10 mouse cellular contexts compared by ENCODE assay signal in genomic region chr9:103422847-103423246, GRCm38 (mm10). TPM values are rescaled to one million over a fixed set of nuclear protein-coding genes. Genes with fewer than 3 reads are reported as not detected.
DNase-seq lines count a peak whose midpoint lies in the region; ATAC-seq lines count a peak whose summit lies in the region.
"Had no signal": no experiment of that assay in that cellular context is flagged by ENCODE, and none has a peak within 500 bp of the region (broad histone marks: within the 10 kb centered on the region; RNA-seq: fewer than 3 reads in every experiment).

No protein-coding gene starts in this region.

- ATAC-seq in embryonic facial prominence, embryonic 13.5 days (ENCODE audit: insufficient number of reproducible peaks, insufficient read depth, low FRiP score, low TSS enrichment, low read depth): no peak
- peak; percentile 75 for ATAC-seq in midbrain, embryonic 15.5 days (replicated peaks)
- no peak for ATAC-seq in liver, embryonic 12.5 days

- 51% methylated on average over 18 of the region's 18 CpGs for WGBS in embryonic facial prominence, embryonic 13.5 days
- WGBS in embryonic facial prominence, embryonic 10.5 days: 57% methylated on average over 18 of the region's 18 CpGs
- WGBS in forebrain, embryonic 10.5 days: 48% methylated on average over 18 of the region's 18 CpGs
- 41% methylated on average over 18 of the region's 18 CpGs for WGBS in midbrain, embryonic 15.5 days
- 60% methylated on average over 18 of the region's 18 CpGs for WGBS in liver, embryonic 12.5 days (ENCODE audit: insufficient replicate concordance)

- no peaks in the 10 kb centered on the region for H3K36me3 ChIP-seq in embryonic facial prominence, embryonic 13.5 days
- H3K36me3 ChIP-seq in embryonic facial prominence, embryonic 10.5 days (replicated peaks): no peaks in the 10 kb centered on the region
- no peaks in the 10 kb centered on the region for H3K36me3 ChIP-seq in forebrain, embryonic 10.5 days (replicated peaks)
- H3K36me3 ChIP-seq in midbrain, embryonic 15.5 days (replicated peaks): no peaks in the 10 kb centered on the region
- no peaks in the 10 kb centered on the region for H3K36me3 ChIP-seq in liver, embryonic 12.5 days

- no peaks in the 10 kb centered on the region for H3K9me3 ChIP-seq in embryonic facial prominence, embryonic 13.5 days
- H3K9me3 ChIP-seq in embryonic facial prominence, embryonic 10.5 days: no peaks in the 10 kb centered on the region
- no peaks in the 10 kb centered on the region for H3K9me3 ChIP-seq in forebrain, embryonic 10.5 days
- no peaks in the 10 kb centered on the region for H3K9me3 ChIP-seq in midbrain, embryonic 15.5 days
- no peaks in the 10 kb centered on the region for H3K9me3 ChIP-seq in liver, embryonic 12.5 days (replicated peaks)

- DNase-seq in embryonic facial prominence, embryonic 10.5 days (ENCODE audit: low spot score): no peak
- DNase-seq in A20 (ENCODE audit: low read depth, low spot score): peak; percentile 35
- DNase-seq in forebrain, embryonic 10.5 days (ENCODE audit: extremely low spot score, low spot score): no peak
- DNase-seq in c-Kit-positive CD71-positive TER-119-positive erythroid progenitor cells, embryonic 14.5 days (ENCODE audit: low spot score): no peak
- no peak for DNase-seq in heart, adult 9 months (ENCODE audit: low spot score in 2 of 2)
- DNase-seq: lung, postnatal 36 days had no signal

- H3K27me3 ChIP-seq in embryonic facial prominence, embryonic 13.5 days: no peaks in the 10 kb centered on the region
- H3K27me3 ChIP-seq in embryonic facial prominence, embryonic 10.5 days (replicated peaks; ENCODE audit: low read depth, poor library complexity, severe bottlenecking): no peaks in the 10 kb centered on the region
- H3K27me3 ChIP-seq in forebrain, embryonic 10.5 days (ENCODE audit: poor library complexity, severe bottlenecking): 0 out of 2 replicates have a peak, but pooled peaks cover 8% of the 10 kb centered on the region
- no peaks in the 10 kb centered on the region for H3K27me3 ChIP-seq in midbrain, embryonic 15.5 days (replicated peaks)
- H3K27me3 ChIP-seq in liver, embryonic 12.5 days (replicated peaks): no peaks in the 10 kb centered on the region

- no peak overlapping the region for H3K4me3 ChIP-seq in embryonic facial prominence, embryonic 13.5 days
- no peak overlapping the region for H3K4me3 ChIP-seq in embryonic facial prominence, embryonic 10.5 days
- no peak overlapping the region for H3K4me3 ChIP-seq in forebrain, embryonic 10.5 days
- no peak overlapping the region for H3K4me3 ChIP-seq in midbrain, embryonic 15.5 days
- no peak overlapping the region for H3K4me3 ChIP-seq in liver, embryonic 12.5 days

- H3K9ac ChIP-seq in embryonic facial prominence, embryonic 13.5 days: no peak overlapping the region
- no peak overlapping the region for H3K9ac ChIP-seq in midbrain, embryonic 15.5 days
- no peak overlapping the region for H3K9ac ChIP-seq in liver, embryonic 12.5 days

- H3K4me1 ChIP-seq in embryonic facial prominence, embryonic 13.5 days: peaks cover 21% of the 10 kb centered on the region
- H3K4me1 ChIP-seq in embryonic facial prominence, embryonic 10.5 days: peaks cover 26% of the 10 kb centered on the region
- peaks cover 30% of the 10 kb centered on the region for H3K4me1 ChIP-seq in forebrain, embryonic 10.5 days
- peaks cover 11% of the 10 kb centered on the region for H3K4me1 ChIP-seq in midbrain, embryonic 15.5 days
- 0 out of 2 replicates have a peak, but pooled peaks cover 9% of the 10 kb centered on the region for H3K4me1 ChIP-seq in liver, embryonic 12.5 days

- 0 out of 2 replicates have a peak overlapping the region, but pooled peaks have one; percentile 22 for H3K27ac ChIP-seq in embryonic facial prominence, embryonic 13.5 days
- H3K27ac ChIP-seq in embryonic facial prominence, embryonic 10.5 days (replicated peaks): no peak overlapping the region; the same call in 1 of the 2 replicates
- peak overlapping the region; percentile 9; the same call in 1 of the 2 replicates for H3K27ac ChIP-seq in forebrain, embryonic 10.5 days
- H3K27ac ChIP-seq in midbrain, embryonic 15.5 days: peak overlapping the region; percentile 67
- no peak overlapping the region for H3K27ac ChIP-seq in liver, embryonic 12.5 days

- no peak overlapping the region for H3K4me2 ChIP-seq in embryonic facial prominence, embryonic 13.5 days
- H3K4me2 ChIP-seq in midbrain, embryonic 15.5 days: peak overlapping the region; percentile 15; the same call in 1 of the 2 replicates
- H3K4me2 ChIP-seq in liver, embryonic 12.5 days: no peak overlapping the region

RNA-seq across cellular contexts. Expression of gene Cdv3, which starts 57.2 kb away (rescaled TPM):
- 117 and 125 TPM in 2 replicates for polyA plus RNA-seq in embryonic facial prominence, embryonic 13.5 days (2015; fragmentation: Nextera tagmentation; extraction: Ambion mirVana)
- polyA plus RNA-seq in embryonic facial prominence, embryonic 10.5 days (2016; fragmentation: Nextera tagmentation; extraction: Ambion mirVana): 184 and 185 TPM in 2 replicates
- polyA plus RNA-seq in forebrain, embryonic 10.5 days (2016; fragmentation: Nextera tagmentation; extraction: Ambion mirVana): 188 and 213 TPM in 2 replicates
- 79.1 and 83.7 TPM in 2 replicates for polyA plus RNA-seq in midbrain, embryonic 15.5 days (2015; fragmentation: Nextera tagmentation; extraction: Ambion mirVana)
- polyA plus RNA-seq in liver, embryonic 12.5 days (2016; fragmentation: Nextera tagmentation; extraction: Ambion mirVana): 71.7 and 76.4 TPM in 2 replicates

RNA-seq across cellular contexts. Expression of gene Bfsp2, which starts 57.4 kb away (rescaled TPM):
- polyA plus RNA-seq in embryonic facial prominence, embryonic 13.5 days (2015; fragmentation: Nextera tagmentation; extraction: Ambion mirVana): 2.6 and 5.1 TPM in 2 replicates
- 0.75 and 1.3 TPM in 2 replicates for polyA plus RNA-seq in embryonic facial prominence, embryonic 10.5 days (2016; fragmentation: Nextera tagmentation; extraction: Ambion mirVana)
- polyA plus RNA-seq in forebrain, embryonic 10.5 days (2016; fragmentation: Nextera tagmentation; extraction: Ambion mirVana): 0.59 and 0.79 TPM in 2 replicates
- 1.9 and 2.3 TPM in 2 replicates for polyA plus RNA-seq in midbrain, embryonic 15.5 days (2015; fragmentation: Nextera tagmentation; extraction: Ambion mirVana)
- 0.41 and 0.62 TPM in 2 replicates for polyA plus RNA-seq in liver, embryonic 12.5 days (2016; fragmentation: Nextera tagmentation; extraction: Ambion mirVana)
- polyA plus RNA-seq: gonadal fat pad, adult 2 months had no signal

Comparison
In these comparisons a context has a peak if more than half of its experiments do, and no peak if none do; other contexts are left out.
1. H3K27ac ChIP-seq: peak in embryonic facial prominence, embryonic 13.5 days (single experiment), forebrain, embryonic 10.5 days (single experiment) and midbrain, embryonic 15.5 days (single experiment); none in embryonic facial prominence, embryonic 10.5 days (single experiment) and liver, embryonic 12.5 days (single experiment).